Mouse (Mus musculus): ENCODE results near the gene Tktl1. TPM values are rescaled to one million over a fixed set of nuclear protein-coding genes. Genes with fewer than 3 reads are reported as not detected.
"Not testable (repeated sequence)": the region's sequence is repeated elsewhere in the genome, so short reads cannot be mapped to it uniquely, and the experiment has no call there.

Gene Tktl1
- not detected in 2 replicates for polyA plus RNA-seq (2012; rRNA removed)

- no peak for DNase-seq
- Histone ChIP-seq H3K4me3 (replicated peaks; ENCODE audit: extremely low read depth, low read depth, low read length) (no peak within 1 kb of the TSS), H3K4me1 (ENCODE audit: control insufficient read depth, insufficient read depth, low read length) (no peaks in the 10 kb centered on the region)
- WGBS: 84% methylated on average over 17 of the region's 17 CpGs
- TF ChIP-seq CTCF (IDR thresholded peaks at IDR 0.05; ENCODE audit: insufficient read depth, low read length) (no peak), POLR2A (IDR thresholded peaks at IDR 0.05; ENCODE audit: borderline replicate concordance, extremely low read depth, low read depth, low read length) (no peak)
Measured at GRCm38 (mm10) chrX:74176959-74177358, at the start of gene Tktl1. TSS of gene Tktl1 (plus strand) at chrX:74177259.

- H3K4me3 ChIP-seq (replicated peaks; ENCODE audit: extremely low read depth, low read depth, low read length); DNase-seq; H3K4me1 ChIP-seq (ENCODE audit: control insufficient read depth, insufficient read depth, low read length): not testable (repeated sequence)
- WGBS: 29% methylated on average over 1 of the region's 1 CpGs
Measured at GRCm38 (mm10) chrX:74135263-74135662, 41.8 kb upstream of the Tktl1 start, which contains the start of gene Mecp2. TSS of gene Mecp2 (minus strand) at chrX:74135363.

- 95% methylated on average over 1 of the region's 1 CpGs for WGBS
- no peak for TF ChIP-seq POLR2A (IDR thresholded peaks at IDR 0.05; ENCODE audit: borderline replicate concordance, extremely low read depth, low read depth, low read length)
- TF ChIP-seq CTCF (IDR thresholded peaks at IDR 0.05; ENCODE audit: insufficient read depth, low read length): no peak
Measured at GRCm38 (mm10) chrX:74167738-74168137, 9.3 kb upstream of the Tktl1 start, which contains the start of gene Tex28. TSS of gene Tex28 (minus strand) at chrX:74167838.

GRCm38 (mm10) chrX:74203556-74203955 lies 26.5 kb downstream of the Tktl1 start:
- Histone ChIP-seq H3K4me1 (ENCODE audit: control insufficient read depth, insufficient read depth, low read length) (no peaks in the 10 kb centered on the region), H3K4me3 (replicated peaks; ENCODE audit: extremely low read depth, low read depth, low read length) (no peak overlapping the region)
- no peak for DNase-seq
- WGBS: 75% methylated on average over 2 of the region's 2 CpGs
- no peak for TF ChIP-seq CTCF (IDR thresholded peaks at IDR 0.05; ENCODE audit: insufficient read depth, low read length)
- TF ChIP-seq POLR2A (IDR thresholded peaks at IDR 0.05; ENCODE audit: borderline replicate concordance, extremely low read depth, low read depth, low read length): no peak

More at GRCm38 (mm10) chrX:74167738-74168137, 9.3 kb upstream of the Tktl1 start, which contains the start of gene Tex28:
- no peak for DNase-seq
- no peak within 1 kb of the TSS for H3K4me3 ChIP-seq (replicated peaks; ENCODE audit: extremely low read depth, low read depth, low read length)
- H3K4me1 ChIP-seq (ENCODE audit: control insufficient read depth, insufficient read depth, low read length): no peaks in the 10 kb centered on the region

GRCm38 (mm10) chrX:74218496-74218895 lies 41.4 kb downstream of the Tktl1 start:
- DNase-seq: no peak
- no peak for TF ChIP-seq POLR2A (IDR thresholded peaks at IDR 0.05; ENCODE audit: borderline replicate concordance, extremely low read depth, low read depth, low read length)
- no peak for TF ChIP-seq CTCF (IDR thresholded peaks at IDR 0.05; ENCODE audit: insufficient read depth, low read length)

GRCm38 (mm10) chrX:74219449-74219848 lies 42.4 kb downstream of the Tktl1 start:
- Histone ChIP-seq H3K4me3 (replicated peaks; ENCODE audit: extremely low read depth, low read depth, low read length) (no peak overlapping the region), H3K4me1 (ENCODE audit: control insufficient read depth, insufficient read depth, low read length) (no peaks in the 10 kb centered on the region)
- 55% methylated on average over 13 of the region's 13 CpGs for WGBS
- TF ChIP-seq POLR2A (IDR thresholded peaks at IDR 0.05; ENCODE audit: borderline replicate concordance, extremely low read depth, low read depth, low read length) (no peak), CTCF (IDR thresholded peaks at IDR 0.05; ENCODE audit: insufficient read depth, low read length) (no peak)
- DNase-seq: peak; percentile 16

More at GRCm38 (mm10) chrX:74218496-74218895, 41.4 kb downstream of the Tktl1 start:
- H3K4me1 ChIP-seq (ENCODE audit: control insufficient read depth, insufficient read depth, low read length): no peaks in the 10 kb centered on the region
- H3K4me3 ChIP-seq (replicated peaks; ENCODE audit: extremely low read depth, low read depth, low read length): no peak overlapping the region
- 76% methylated on average over 4 of the region's 4 CpGs for WGBS

- not testable (repeated sequence) for H3K4me3 ChIP-seq (replicated peaks; ENCODE audit: extremely low read depth, low read depth, low read length); H3K4me1 ChIP-seq (ENCODE audit: control insufficient read depth, insufficient read depth, low read length); DNase-seq
- WGBS: 33% methylated on average over 1 of the region's 1 CpGs
Measured at GRCm38 (mm10) chrX:74220099-74220498, 43.0 kb downstream of the Tktl1 start.

GRCm38 (mm10) chrX:74230038-74230437 lies 53.0 kb downstream of the Tktl1 start:
- no peak for DNase-seq
- Histone ChIP-seq H3K4me1 (ENCODE audit: control insufficient read depth, insufficient read depth, low read length) (no peaks in the 10 kb centered on the region), H3K4me3 (replicated peaks; ENCODE audit: extremely low read depth, low read depth, low read length) (no peak overlapping the region)
- whole genome bisulfite sequencing: 71% methylated on average over 1 of the region's 1 CpGs
- TF ChIP-seq POLR2A (IDR thresholded peaks at IDR 0.05; ENCODE audit: borderline replicate concordance, extremely low read depth, low read depth, low read length) (no peak), CTCF (IDR thresholded peaks at IDR 0.05; ENCODE audit: insufficient read depth, low read length) (no peak)

- no peak for DNase-seq
- 92% methylated on average over 5 of the region's 5 CpGs for WGBS
- TF ChIP-seq CTCF (IDR thresholded peaks at IDR 0.05; ENCODE audit: insufficient read depth, low read length): no peak
- TF ChIP-seq POLR2A (IDR thresholded peaks at IDR 0.05; ENCODE audit: borderline replicate concordance, extremely low read depth, low read depth, low read length): no peak
Measured at GRCm38 (mm10) chrX:74233196-74233595, 56.1 kb downstream of the Tktl1 start.

GRCm38 (mm10) chrX:74240332-74240731 lies 63.3 kb downstream of the Tktl1 start:
- no peak for TF ChIP-seq POLR2A (IDR thresholded peaks at IDR 0.05; ENCODE audit: borderline replicate concordance, extremely low read depth, low read depth, low read length)
- no peak for TF ChIP-seq CTCF (IDR thresholded peaks at IDR 0.05; ENCODE audit: insufficient read depth, low read length)
- no peak for DNase-seq
- no peak overlapping the region for H3K4me3 ChIP-seq (replicated peaks; ENCODE audit: extremely low read depth, low read depth, low read length)
- no peaks in the 10 kb centered on the region for H3K4me1 ChIP-seq (ENCODE audit: control insufficient read depth, insufficient read depth, low read length)
- 85% methylated on average over 4 of the region's 4 CpGs for WGBS

More at GRCm38 (mm10) chrX:74233196-74233595, 56.1 kb downstream of the Tktl1 start:
- Histone ChIP-seq H3K4me3 (replicated peaks; ENCODE audit: extremely low read depth, low read depth, low read length) (no peak overlapping the region), H3K4me1 (ENCODE audit: control insufficient read depth, insufficient read depth, low read length) (no peaks in the 10 kb centered on the region)

Data from lung, adult 2 months (tissue).